Mouse (Mus musculus) kidney, postnatal 0 days (tissue): ENCODE measurements around the gene Eif4g1. TPM values are rescaled to one million over a fixed set of nuclear protein-coding genes. Genes with fewer than 3 reads are reported as not detected.

Source experiments
- ATAC-seq: fragments of 200-750 bp; cut with Nextera tagmentation; replicated peaks from 2 replicates; pipeline ENCODE4 v1.8.0; 2017; ENCODE audit warnings: low read depth, moderate number of reproducible peaks, moderate TSS enrichment, moderate library complexity; ENCODE audit not compliant: low FRiP score
- DNase-seq: peaks from one replicate; pipeline ENCODE4 v3.0.0-alpha.2; 2016; ENCODE audit warnings: low spot score
- H3K27ac ChIP-seq: fragments of 300-500 bp; sonication (generic); 2 replicates; pipeline ENCODE4 v1.5.1; 2014; ENCODE audit warnings: mild to moderate bottlenecking
- H3K27me3 ChIP-seq: fragments of 300-500 bp; sonication (generic); 2 replicates; pipeline ENCODE4 v1.6.1; 2014; ENCODE audit warnings: low read length, mixed read lengths; ENCODE audit not compliant: insufficient read depth
- H3K36me3 ChIP-seq: fragments of 300-500 bp; sonication (generic); 2 replicates; pipeline ENCODE4 v1.6.1; 2014; ENCODE audit warnings: low read length, mixed read lengths; ENCODE audit not compliant: insufficient read depth
- H3K4me1 ChIP-seq: fragments of 300-500 bp; sonication (generic); replicated peaks from 2 replicates; pipeline ENCODE4 v1.6.1; 2014; ENCODE audit warnings: antibody characterized with exemption, low read length, mixed read lengths; ENCODE audit not compliant: insufficient read depth
- H3K4me2 ChIP-seq: fragments of 300-500 bp; sonication (generic); 2 replicates; pipeline ENCODE4 v1.6.1; 2014; ENCODE audit warnings: mild to moderate bottlenecking, low read length, moderate library complexity, mixed read lengths
- H3K4me3 ChIP-seq: fragments of 300-500 bp; sonication (generic); replicated peaks from 2 replicates; pipeline ENCODE4 v1.5.1; 2014; ENCODE audit warnings: low read depth, low read length
- H3K9ac ChIP-seq: fragments of 300-500 bp; sonication (generic); 2 replicates; pipeline ENCODE4 v1.6.1; 2014; ENCODE audit warnings: low read depth, low read length
- H3K9me3 ChIP-seq: fragments of 300-500 bp; sonication (generic); replicated peaks from 2 replicates; pipeline ENCODE4 v1.6.1; 2016; ENCODE audit warnings: low read length, inconsistent platforms, mixed read lengths
- CTCF ChIP-seq: IDR thresholded peaks from 2 replicates; pipeline ENCODE4 v1.5.1; 2016; ENCODE audit warnings: antibody characterized with exemption, low read depth, mild to moderate bottlenecking, moderate library complexity
- WGBS: fragments of 180-500 bp; shearing (Covaris S2); extraction: QIAGEN DNeasy Blood & Tissue Kit; methylation state at CpG from one replicate; pipeline ENCODE4 v1.1.7; 2014; 5-methylcytosine and 5-hydroxymethylcytosine counted together
- polyA plus RNA-seq: library from polyadenylated mRNA; unstranded; fragments of >200 nt; fragmentation: Nextera tagmentation; extraction: Ambion mirVana; gene quantifications from 2 replicates; pipeline ENCODE4 v1.2.1, GENCODE M21; 2015

The Eif4g1 gene
- polyA plus RNA-seq, 1 experiment from 2014 or later = 115 TPM

GRCm38 (mm10) chr16:20621991-20622685 is 46.0 kb upstream of the Eif4g1 start:
- Histone ChIP-seq H3K4me3 (peak overlapping the region; percentile 70), H3K4me1 (peaks cover 24% of the 10 kb centered on the region; the same call in 1 of the 2 replicates), H3K9ac (peak overlapping the region; percentile 54; the same call in 1 of the 2 replicates), H3K36me3 (no peaks in the 10 kb centered on the region), H3K9me3 (no peaks in the 10 kb centered on the region), H3K27ac (no peak overlapping the region), H3K27me3 (0 out of 2 replicates have a peak, but pooled peaks cover 6% of the 10 kb centered on the region), H3K4me2 (peak overlapping the region; percentile 99)
- ATAC-seq = peak; percentile 25; the same call in 1 of the 2 replicates
- peak; percentile 27 for DNase-seq
- under 1% methylated on average over 37 of the region's 37 CpGs for WGBS
- no peak for TF ChIP-seq CTCF

- Histone ChIP-seq H3K27ac (no peak overlapping the region), H3K4me3 (no peak overlapping the region), H3K27me3 (0 out of 2 replicates have a peak, but pooled peaks cover 6% of the 10 kb centered on the region), H3K9ac (no peak overlapping the region), H3K4me2 (no peak overlapping the region), H3K36me3 (no peaks in the 10 kb centered on the region), H3K9me3 (no peaks in the 10 kb centered on the region), H3K4me1 (peaks cover 24% of the 10 kb centered on the region; the same call in 1 of the 2 replicates)
- DNase-seq (no peak), ATAC-seq (no peak)
- no peak for TF ChIP-seq CTCF
- WGBS = 55% methylated on average over 2 of the region's 2 CpGs
Observed at GRCm38 (mm10) chr16:20623211-20623610, 44.9 kb upstream of the Eif4g1 start.

- DNase-seq = no peak
- Histone ChIP-seq H3K9me3 (no peaks in the 10 kb centered on the region), H3K4me1 (no peaks in the 10 kb centered on the region), H3K27me3 (peaks cover 7% of the 10 kb centered on the region; the same call in 1 of the 2 replicates), H3K36me3 (no peaks in the 10 kb centered on the region), H3K27ac (no peak overlapping the region), H3K9ac (no peak overlapping the region), H3K4me3 (no peak overlapping the region), H3K4me2 (no peak overlapping the region)
- ATAC-seq = no peak
- no peak for TF ChIP-seq CTCF
- 53% methylated on average over 11 of the region's 11 CpGs for WGBS
Observed at GRCm38 (mm10) chr16:20628871-20629391, 39.2 kb upstream of the Eif4g1 start.

- peaks cover 7% of the 10 kb centered on the region; the same call in 1 of the 2 replicates for H3K27me3 ChIP-seq
- no peak for TF ChIP-seq CTCF
- peak within 1 kb of the TSS; percentile 94 for H3K4me2 ChIP-seq
- H3K4me3 ChIP-seq = peak within 1 kb of the TSS; percentile 48
- H3K9ac ChIP-seq = peak within 1 kb of the TSS; percentile 52; the same call in 1 of the 2 replicates
- H3K36me3 ChIP-seq = no peaks in the 10 kb centered on the region
- no peak within 1 kb of the TSS for H3K27ac ChIP-seq
- WGBS = 10% methylated on average over 51 of the region's 54 CpGs
- DNase-seq (peak; percentile 26), ATAC-seq (no peak)
- no peaks in the 10 kb centered on the region for H3K9me3 ChIP-seq
- no peaks in the 10 kb centered on the region for H3K4me1 ChIP-seq
Observed at GRCm38 (mm10) chr16:20629731-20630634, 38.1 kb upstream of the Eif4g1 start, which contains the start of gene Ece2. Ece2 (plus strand) TSS chr16:20629828.

GRCm38 (mm10) chr16:20637410-20637809 is 30.7 kb upstream of the Eif4g1 start:
- ATAC-seq = no peak
- H3K27ac ChIP-seq = no peak overlapping the region
- 72% methylated on average over 8 of the region's 8 CpGs for WGBS
- DNase-seq = no peak
- no peaks in the 10 kb centered on the region for H3K4me1 ChIP-seq
- H3K4me3 ChIP-seq = no peak overlapping the region
- no peak overlapping the region for H3K4me2 ChIP-seq
- no peaks in the 10 kb centered on the region for H3K36me3 ChIP-seq
- no peak overlapping the region for H3K9ac ChIP-seq
- no peaks in the 10 kb centered on the region for H3K27me3 ChIP-seq
- no peak for TF ChIP-seq CTCF
- no peaks in the 10 kb centered on the region for H3K9me3 ChIP-seq

- no peaks in the 10 kb centered on the region for H3K27me3 ChIP-seq
- H3K27ac ChIP-seq = no peak overlapping the region
- no peak overlapping the region for H3K4me2 ChIP-seq
- TF ChIP-seq CTCF = no peak
- no peaks in the 10 kb centered on the region for H3K36me3 ChIP-seq
- H3K4me1 ChIP-seq = no peaks in the 10 kb centered on the region
- DNase-seq = no peak
- no peak overlapping the region for H3K9ac ChIP-seq
- WGBS = 84% methylated on average over 8 of the region's 8 CpGs
- H3K9me3 ChIP-seq = no peaks in the 10 kb centered on the region
- no peak for ATAC-seq
- no peak overlapping the region for H3K4me3 ChIP-seq
Observed at GRCm38 (mm10) chr16:20638367-20638766, 29.7 kb upstream of the Eif4g1 start.
